Mouse (Mus musculus) Patski (cell line): ENCODE measurements around the gene Ntan1. TPM values are rescaled to one million over a fixed set of nuclear protein-coding genes. Genes with fewer than 3 reads are reported as not detected.

Source experiments
- ATAC-seq: fragments of 100-300 bp; one replicate; pipeline ENCODE4 v1.8.0; 2021
- CTCF ChIA-PET: fragments of 350-600 bp; sonication (Branson Sonifier 250); formaldehyde crosslinking; loops from one replicate; lab custom pipeline; 2022; ENCODE audit warnings: inconsistent platforms; lab: Charles Lee
- POLR2A ChIA-PET: fragments of 350-600 bp; sonication (Branson Sonifier 250); formaldehyde crosslinking; loops from one replicate; lab custom pipeline; 2022; ENCODE audit warnings: antibody characterized with exemption, inconsistent platforms; lab: Charles Lee
- DNase-seq: peaks from one replicate; pipeline ENCODE4 v3.0.0-alpha.2; 2011; ENCODE audit warnings: low read depth, low spot score
- H3K27me3 ChIP-seq: fragments of 371-371 bp; one replicate; pipeline ENCODE4 v1.5.1; 2021
- CTCF ChIP-seq: fragments of 100-300 bp; IDR thresholded peaks from one replicate; pipeline ENCODE4 v1.5.1; 2021
- in situ Hi-C: fragments of 300-500 bp; cut with MboI; formaldehyde crosslinking; loops from 3 replicates; pipeline ENCODE4 v1.11.1; 2018; ENCODE audit warnings: low pct_unique_long_range_greater_than_20kb, mixed read lengths
- polyA plus RNA-seq: library from polyadenylated mRNA; unstranded; gene quantifications from one replicate; pipeline ENCODE4 v1.2.3, GENCODE M21; 2021

Ntan1 gene
- polyA plus RNA-seq, 1 experiment from 2014 or later = 147 TPM

- ATAC-seq (no peak), DNase-seq (no peak)
- TF ChIP-seq CTCF = no peak
- no peaks in the 10 kb centered on the region for H3K27me3 ChIP-seq
- in situ Hi-C loops = no loop called here
- ChIA-PET POLR2A (no interaction called here), CTCF (interaction anchor here (0.8 kb wide), 1 partner anchor 9 kb away, joined by 4 read pairs; no protein-coding TSS in a partner anchor)
Observed at GRCm38 (mm10) chr16:13801231-13801630, 17.4 kb upstream of the Ntan1 start.

GRCm38 (mm10) chr16:13804666-13805065 is 14.0 kb upstream of the Ntan1 start:
- no peak for DNase-seq
- no peaks in the 10 kb centered on the region for H3K27me3 ChIP-seq
- no peak for TF ChIP-seq CTCF
- in situ Hi-C loops = no loop called here
- CTCF ChIA-PET = no interaction called here
- POLR2A ChIA-PET = no interaction called here
- no peak for ATAC-seq

- POLR2A ChIA-PET = no interaction called here
- no peak for DNase-seq
- TF ChIP-seq CTCF = no peak
Observed at GRCm38 (mm10) chr16:13807616-13808015, 11.0 kb upstream of the Ntan1 start.

GRCm38 (mm10) chr16:13808410-13808809 is 10.2 kb upstream of the Ntan1 start:
- in situ Hi-C loops = no loop called here
- H3K27me3 ChIP-seq = no peaks in the 10 kb centered on the region
- DNase-seq (no peak), ATAC-seq (no peak)
- TF ChIP-seq CTCF = no peak
- CTCF ChIA-PET = no interaction called here
- POLR2A ChIA-PET = interaction anchor here (0.9 kb wide), 1 partner anchor 10 kb away, joined by 3 read pairs; the partner anchor contains the start of gene Ntan1

More at GRCm38 (mm10) chr16:13807616-13808015, 11.0 kb upstream of the Ntan1 start:
- no peaks in the 10 kb centered on the region for H3K27me3 ChIP-seq
- CTCF ChIA-PET = no interaction called here
- in situ Hi-C loops = no loop called here
- ATAC-seq = no peak

GRCm38 (mm10) chr16:13812152-13812551 is 6.5 kb upstream of the Ntan1 start:
- POLR2A ChIA-PET = interaction anchor here (0.7 kb wide), 1 partner anchor 9 kb away, joined by 5 read pairs; no protein-coding TSS in a partner anchor
- TF ChIP-seq CTCF = no peak
- no peaks in the 10 kb centered on the region for H3K27me3 ChIP-seq
- CTCF ChIA-PET = no interaction called here
- in situ Hi-C loops = no loop called here
- ATAC-seq (no peak), DNase-seq (no peak)

- CTCF ChIA-PET = no interaction called here
- POLR2A ChIA-PET = interaction anchor here (0.6 kb wide), 2 partner anchors 65 to 524 kb away, joined by 3 read pairs; no protein-coding TSS in a partner anchor
- ATAC-seq (no peak), DNase-seq (no peak)
- H3K27me3 ChIP-seq = no peaks in the 10 kb centered on the region
- in situ Hi-C loops = no loop called here
- no peak for TF ChIP-seq CTCF
Observed at GRCm38 (mm10) chr16:13813200-13813599, 5.4 kb upstream of the Ntan1 start.

GRCm38 (mm10) chr16:13819394-13819743 is 724 bp downstream of the Ntan1 start:
- H3K27me3 ChIP-seq = no peaks in the 10 kb centered on the region
- ATAC-seq (peak; percentile 59), DNase-seq (no peak)
- in situ Hi-C loops = no loop called here
- POLR2A ChIA-PET = no interaction called here
- no peak for TF ChIP-seq CTCF
- CTCF ChIA-PET = no interaction called here

- TF ChIP-seq CTCF = no peak
- no peak for ATAC-seq
- ChIA-PET POLR2A (no interaction called here), CTCF (no interaction called here)
- DNase-seq = no peak
- in situ Hi-C loops = no loop called here
- H3K27me3 ChIP-seq = no peaks in the 10 kb centered on the region
Observed at GRCm38 (mm10) chr16:13819806-13820500, 1.3 kb downstream of the Ntan1 start.

GRCm38 (mm10) chr16:13820771-13821170 is 2.1 kb downstream of the Ntan1 start:
- POLR2A ChIA-PET = no interaction called here
- CTCF ChIA-PET = no interaction called here
- no peak for ATAC-seq

GRCm38 (mm10) chr16:13825781-13826490 is 7.3 kb downstream of the Ntan1 start:
- no peaks in the 10 kb centered on the region for H3K27me3 ChIP-seq
- ChIA-PET CTCF (no interaction called here), POLR2A (no interaction called here)
- DNase-seq (no peak), ATAC-seq (peak; percentile 9)
- in situ Hi-C loops = no loop called here
- TF ChIP-seq CTCF = no peak

More at GRCm38 (mm10) chr16:13820771-13821170, 2.1 kb downstream of the Ntan1 start:
- no peak for DNase-seq
- no peak for TF ChIP-seq CTCF
- in situ Hi-C loops = no loop called here
- no peaks in the 10 kb centered on the region for H3K27me3 ChIP-seq

- DNase-seq = no peak
- in situ Hi-C loops = no loop called here
- no peaks in the 10 kb centered on the region for H3K27me3 ChIP-seq
- ChIA-PET CTCF (interaction anchor here (1.0 kb wide), 1 partner anchor 9 kb away, joined by 4 read pairs; no protein-coding TSS in a partner anchor), POLR2A (no interaction called here)
- ATAC-seq = no peak
- no peak for TF ChIP-seq CTCF
Observed at GRCm38 (mm10) chr16:13826511-13826910, 7.9 kb downstream of the Ntan1 start.
